Mouse (Mus musculus): Measurements from ENCODE around the gene Smoc1.

- no peak for TF ChIP-seq CTCF (IDR thresholded peaks at IDR 0.05; ENCODE audit: borderline replicate concordance, control insufficient read depth, extremely low read depth, insufficient read depth, low read length, poor library complexity)
- TF ChIP-seq POLR2A (IDR thresholded peaks at IDR 0.05; ENCODE audit: control insufficient read depth, extremely low read depth, insufficient read depth, low read length, poor library complexity): no peak
Observed at GRCm38 (mm10) chr12:81061831-81062361, 35.3 kb downstream of the Smoc1 start.

Measured in thymus, adult 2 months (tissue).